Mouse (Mus musculus) 3T3-L1 (cell line): ENCODE results near the gene Ap4b1.
"Not testable (repeated sequence)": the region's sequence is repeated elsewhere in the genome, so short reads cannot be mapped to it uniquely, and the experiment has no call there.

Experiments used
- DNase-seq: peaks from one replicate; pipeline ENCODE4 v3.0.0-alpha.2; 2015; ENCODE audit warnings: low read depth, low spot score

Gene Ap4b1

DNA sequence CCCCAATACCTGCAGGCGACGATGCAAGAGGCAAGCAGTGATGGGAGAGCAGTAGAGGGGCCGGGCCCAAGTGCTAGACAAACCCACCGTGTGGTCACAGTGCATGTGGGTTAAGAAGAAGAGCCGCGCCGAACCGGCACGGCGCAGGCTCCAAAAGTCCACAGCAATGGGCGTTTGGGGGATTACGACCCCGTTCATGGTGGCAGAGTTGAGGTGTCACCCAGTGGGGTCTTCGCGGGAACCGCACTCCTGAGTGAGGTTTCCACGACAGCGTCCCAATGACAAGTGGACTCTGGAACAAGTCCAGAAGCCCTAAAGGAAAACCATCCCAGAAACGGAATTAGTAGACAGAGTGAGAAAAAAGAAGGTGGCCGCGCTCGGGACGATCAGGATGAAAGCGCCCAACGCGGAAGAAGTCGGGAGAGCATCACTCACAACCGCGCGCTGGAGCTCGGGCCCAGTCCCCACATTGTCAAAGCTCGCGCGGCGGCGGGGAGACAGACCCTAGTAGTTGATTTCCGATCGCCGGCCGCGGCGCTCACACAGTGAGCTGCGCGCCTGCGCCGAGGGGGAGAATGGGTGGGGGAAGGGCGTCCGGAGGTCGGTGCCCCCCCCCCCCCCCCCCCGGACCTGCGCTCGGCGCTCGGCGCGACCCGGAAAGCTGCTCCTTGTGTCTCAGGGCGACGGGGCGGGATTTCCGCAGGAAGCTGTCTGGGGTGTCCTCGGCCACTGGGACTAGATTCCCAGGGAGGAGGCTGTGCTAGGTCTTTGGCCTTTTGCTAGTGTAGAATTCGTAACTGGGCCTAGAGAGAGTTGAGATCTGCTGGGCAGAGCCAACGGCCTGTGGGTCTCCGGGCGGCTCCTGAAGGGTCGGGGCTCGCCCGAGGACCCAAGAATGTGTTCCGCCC is at the start of gene Ap4b1, which contains the start of the genes Dclre1b and Gm43064:
Ap4b1 (plus strand) TSS at position 630 of the 908 bp plus-strand sequence.
Dclre1b (minus strand) TSS at position 554 of the 908 bp plus-strand sequence.
Gm43064 (plus strand) TSS at position 683 of the 908 bp plus-strand sequence.
- DNase-seq: peak; percentile 93

DNA sequence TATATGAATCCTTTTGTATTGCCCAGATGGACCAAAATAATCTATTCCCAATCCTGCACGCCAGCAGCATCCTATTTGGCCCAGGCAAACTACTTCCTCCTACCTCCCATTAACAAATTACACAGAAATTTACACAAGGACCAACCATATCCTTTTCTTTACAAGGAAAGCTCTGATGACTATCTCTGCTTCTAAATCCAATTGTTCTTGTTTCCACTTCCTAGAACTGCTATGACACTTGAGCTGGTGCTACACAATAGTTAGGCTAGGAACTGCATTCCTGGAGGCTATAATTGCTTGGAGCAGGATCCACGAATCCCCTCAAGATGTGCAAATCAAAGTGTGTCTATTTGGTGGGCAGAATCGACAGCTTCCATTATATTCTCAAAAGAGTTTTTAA is 42.5 kb upstream of the Ap4b1 start:
- no peak for DNase-seq

DNA sequence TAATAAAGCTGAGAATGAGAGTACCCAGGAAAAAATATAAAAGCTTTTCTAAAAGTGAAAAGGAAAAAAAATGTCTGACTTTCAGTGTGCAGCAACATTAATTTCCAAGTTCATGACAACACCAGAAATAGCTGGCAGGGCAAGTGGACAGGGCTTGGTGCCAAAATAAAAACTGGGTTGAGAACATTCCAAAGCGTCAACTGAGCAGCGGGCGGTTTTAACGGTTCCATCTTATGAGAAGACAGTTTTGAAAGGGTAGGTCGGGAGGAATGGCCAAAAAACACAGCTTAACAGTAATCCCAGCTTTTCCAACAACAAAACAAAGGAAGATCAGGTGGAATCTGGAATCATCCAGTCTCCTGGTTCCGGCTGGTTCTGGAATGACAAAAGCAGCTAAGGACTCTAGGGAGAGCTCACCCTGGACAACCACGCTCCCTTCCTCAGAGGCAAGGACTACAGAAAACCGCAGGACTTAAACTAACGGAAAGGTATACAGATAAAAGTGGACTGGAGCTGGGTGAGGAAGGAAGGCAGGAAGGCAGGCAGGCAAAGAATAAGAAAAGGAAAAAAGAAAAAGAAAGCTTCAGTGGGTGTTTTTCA is 37.7 kb upstream of the Ap4b1 start:
- peak; percentile 72 for DNase-seq

DNA sequence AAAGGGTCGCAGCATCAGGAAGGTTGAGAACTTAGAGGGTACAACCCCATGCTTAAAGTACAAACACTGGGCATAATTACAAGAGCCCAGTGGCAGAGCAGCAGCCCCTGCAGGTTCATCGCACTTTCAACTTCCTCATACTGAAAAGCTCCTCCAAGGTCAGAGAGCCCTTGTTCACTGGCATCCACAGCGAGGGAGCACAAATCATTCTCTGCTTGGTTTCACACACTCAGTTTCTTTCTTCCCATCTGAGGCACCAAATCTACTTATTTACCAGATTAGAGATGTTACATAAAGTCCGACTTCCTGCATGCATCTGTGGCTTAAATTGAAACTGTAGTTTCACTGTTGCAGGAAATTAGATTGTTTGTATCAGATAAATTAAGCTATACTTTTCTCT is 36.5 kb upstream of the Ap4b1 start:
- no peak for DNase-seq

DNA sequence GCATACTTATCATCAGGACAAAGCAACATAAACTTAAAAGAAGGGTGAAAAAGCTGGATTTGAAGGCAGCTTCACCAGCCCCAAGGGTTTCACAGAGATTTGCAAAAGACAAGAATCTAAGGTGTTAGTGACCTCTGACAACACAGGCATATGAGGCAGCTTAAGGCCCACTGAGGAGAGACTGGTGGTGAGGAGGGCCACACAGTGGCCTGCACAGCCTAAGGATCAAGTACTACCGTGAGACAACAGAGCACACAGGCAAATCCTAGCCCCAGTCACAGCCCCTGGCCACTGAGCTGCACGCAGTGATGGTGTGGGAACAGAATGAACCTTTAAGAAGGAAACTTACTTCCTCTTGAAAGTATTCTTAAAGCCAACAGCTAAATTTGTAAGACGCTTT is 35.8 kb upstream of the Ap4b1 start:
- no peak for DNase-seq

DNA sequence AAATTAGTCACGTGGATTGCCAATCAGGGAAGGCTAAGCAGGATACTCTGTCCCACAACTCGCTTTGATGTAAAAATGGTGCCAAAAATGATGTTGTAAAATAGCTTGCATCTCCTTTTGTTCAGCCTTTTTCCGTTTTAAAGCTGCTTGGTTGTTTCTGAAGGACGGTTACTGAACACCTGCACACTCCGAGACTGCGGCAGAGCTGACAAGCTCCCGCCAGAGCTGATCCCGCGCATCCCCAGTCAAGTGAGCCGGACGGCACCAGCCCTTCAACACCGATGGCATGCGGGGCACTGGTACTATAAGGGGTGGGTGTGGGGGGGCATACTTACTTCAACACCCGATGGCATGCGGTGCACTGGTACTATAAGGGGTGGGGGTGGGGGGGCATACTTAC is 35.3 kb upstream of the Ap4b1 start:
- no peak for DNase-seq

DNA sequence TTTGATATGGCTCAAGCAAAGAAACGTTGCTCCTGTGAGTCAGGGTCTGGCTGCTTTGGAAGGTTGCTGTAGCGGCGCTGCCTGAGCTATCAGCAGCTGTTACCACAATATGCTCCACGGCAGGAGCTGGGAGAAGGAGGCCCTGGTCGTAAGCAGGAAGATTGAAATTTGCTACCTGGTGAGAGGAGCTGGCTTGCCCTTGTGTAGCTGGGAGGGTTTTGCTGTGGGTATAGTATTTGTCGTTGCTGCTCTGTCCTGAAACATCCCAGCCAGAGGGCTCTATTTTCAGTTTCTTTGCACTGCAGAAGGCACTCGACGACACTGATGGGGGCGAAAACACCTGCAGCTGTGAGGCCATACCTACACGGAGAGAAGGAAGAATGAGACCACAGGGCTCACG is 31.4 kb upstream of the Ap4b1 start:
- DNase-seq: no peak

DNA sequence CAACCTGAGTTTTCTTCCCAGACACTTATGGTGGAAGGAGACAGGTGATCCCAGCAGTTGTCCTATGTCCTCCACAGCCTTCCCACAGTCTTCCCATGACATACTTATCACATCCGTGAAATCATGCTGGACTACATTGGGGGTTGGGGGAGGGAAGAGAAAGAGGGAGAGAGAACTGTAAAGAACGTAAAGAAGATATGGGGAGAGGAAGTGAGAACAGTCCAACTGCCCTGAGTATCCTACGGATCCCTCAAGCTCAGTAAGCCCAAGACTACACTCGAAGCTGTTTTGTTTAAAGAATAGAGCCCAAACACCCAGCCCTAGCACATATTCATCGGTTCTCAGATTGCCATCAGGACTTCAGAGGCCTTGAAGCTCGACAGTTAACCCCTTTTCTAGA is 30.7 kb upstream of the Ap4b1 start:
- DNase-seq: no peak

DNA sequence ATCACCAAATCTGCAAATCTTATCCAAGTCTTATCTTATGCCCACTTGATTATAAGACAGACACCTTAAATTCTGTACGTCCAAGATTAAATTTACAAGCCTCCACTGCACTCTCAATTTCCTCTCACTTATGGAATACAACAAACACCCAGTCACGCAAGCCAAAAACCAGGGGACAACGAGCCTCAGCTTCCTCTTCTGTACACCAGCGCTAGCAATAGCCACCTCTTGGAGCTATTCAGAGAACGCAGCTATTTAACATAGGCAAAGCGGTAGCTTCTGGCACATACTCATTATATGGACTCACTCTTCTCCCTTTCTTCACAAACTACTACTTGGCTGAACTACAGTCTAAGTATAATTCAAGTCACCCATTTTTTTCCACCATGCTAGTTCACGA is 30.1 kb upstream of the Ap4b1 start:
- no peak for DNase-seq

DNA sequence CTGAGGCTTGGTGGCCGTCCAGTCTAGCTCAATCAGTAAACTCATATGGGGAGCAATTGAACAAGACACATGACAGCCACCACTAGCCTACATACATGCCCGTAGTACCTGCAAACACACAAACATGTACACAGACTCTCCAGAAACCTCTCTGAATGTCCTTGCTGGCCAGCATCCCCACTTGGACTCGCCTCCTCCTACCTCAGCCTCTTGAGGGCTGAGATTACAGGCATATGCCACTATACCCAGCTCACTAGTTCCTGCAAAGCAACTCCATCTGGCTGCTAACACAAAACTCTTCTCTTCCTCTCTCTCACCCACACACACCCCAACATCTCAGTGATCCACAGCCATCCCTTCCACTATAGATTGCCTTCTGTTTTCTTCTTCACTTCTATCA is 29.0 kb upstream of the Ap4b1 start:
- no peak for DNase-seq

DNA sequence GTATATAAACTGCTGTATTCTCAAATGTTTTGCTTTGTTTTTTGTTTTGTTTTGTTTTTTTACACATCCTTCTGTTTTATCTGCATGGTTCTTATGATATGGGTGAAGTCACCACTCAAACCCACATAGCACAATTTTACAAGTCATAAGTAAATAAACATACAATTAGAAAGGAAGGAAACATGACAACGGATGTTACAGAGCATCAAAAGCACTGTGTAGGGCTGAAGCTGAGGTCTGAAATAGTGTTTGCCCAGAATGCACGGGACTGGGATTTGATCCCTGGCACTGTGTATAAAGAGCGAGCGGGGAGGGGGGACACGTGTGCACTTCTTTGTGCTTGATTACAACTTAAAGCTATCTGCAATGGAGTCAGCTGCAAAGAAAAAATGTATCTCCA is 28.5 kb upstream of the Ap4b1 start:
- DNase-seq: no peak

DNA sequence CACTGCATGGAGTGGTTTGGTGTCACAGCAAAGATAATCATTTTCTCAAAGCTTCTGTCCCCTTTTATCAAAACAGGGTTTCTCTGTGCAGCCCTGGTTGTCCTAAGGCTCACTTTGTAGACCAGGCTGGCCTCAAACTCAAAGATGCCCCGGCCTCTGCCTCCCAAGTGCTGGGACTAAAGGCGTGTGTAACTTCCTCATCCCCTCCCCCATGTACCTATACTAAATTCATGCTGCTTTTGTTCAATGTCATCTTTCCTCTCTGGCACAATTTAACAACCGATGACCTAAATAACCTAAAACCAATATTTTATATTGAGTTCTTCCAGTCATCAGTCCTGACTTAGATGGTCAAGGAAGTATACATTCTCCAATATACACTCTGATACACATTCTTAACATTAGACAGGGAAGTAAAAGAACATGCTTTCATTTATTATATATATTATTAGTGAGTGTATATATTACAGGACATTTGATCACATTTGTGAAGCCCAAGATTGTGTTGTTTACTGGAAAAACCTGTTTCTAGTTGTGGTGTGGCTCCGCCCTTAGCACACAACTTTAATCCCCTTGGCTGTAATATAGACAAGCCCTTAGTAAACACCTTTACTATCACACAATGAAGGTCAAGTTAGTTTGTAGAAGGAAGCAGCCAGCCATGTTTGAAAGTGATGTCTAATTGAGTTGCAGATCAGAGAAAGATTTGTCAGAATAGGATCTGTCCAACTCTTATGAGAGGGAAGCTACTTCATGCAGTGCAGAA is 26.3 kb upstream of the Ap4b1 start:
- DNase-seq: no peak

DNA sequence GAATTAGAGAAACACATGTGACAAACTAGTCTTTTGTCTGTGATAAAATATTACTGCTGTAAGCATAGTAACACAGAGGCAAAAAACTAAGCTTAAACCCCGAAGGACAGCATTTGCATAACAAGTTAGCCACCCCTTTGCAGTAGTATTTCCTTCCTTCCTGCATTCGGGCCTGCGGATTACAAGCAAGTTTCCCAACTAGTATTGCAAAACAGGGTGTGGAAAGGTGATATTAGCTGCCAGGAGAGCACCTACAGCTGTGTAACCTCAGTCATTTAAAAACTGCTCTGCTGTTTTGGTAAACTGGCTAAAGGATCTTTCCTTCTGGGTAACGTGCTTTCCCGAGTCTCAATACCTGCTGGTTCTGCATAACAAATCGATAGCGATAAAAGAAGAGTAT is 22.1 kb upstream of the Ap4b1 start:
- no peak for DNase-seq

DNA sequence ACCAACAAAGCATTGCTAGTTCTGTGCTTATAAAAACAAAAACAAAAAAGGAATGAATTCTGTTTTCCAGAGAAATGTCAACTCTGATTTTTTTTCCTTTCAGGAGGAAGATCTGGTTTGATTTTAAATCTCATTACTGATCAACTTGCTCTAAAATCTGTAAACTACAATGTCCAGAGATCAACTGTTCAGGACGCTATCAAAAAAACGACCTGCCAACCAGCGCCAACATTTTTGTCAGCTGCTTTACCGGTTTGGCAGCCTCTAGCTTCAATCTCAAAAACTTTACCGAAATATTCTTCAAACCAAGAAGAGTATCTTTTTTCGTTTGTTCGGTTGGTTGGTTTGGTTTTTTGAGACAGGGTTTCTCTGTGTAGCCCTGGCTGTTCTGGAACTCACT is 20.2 kb upstream of the Ap4b1 start:
- no peak for DNase-seq

DNA sequence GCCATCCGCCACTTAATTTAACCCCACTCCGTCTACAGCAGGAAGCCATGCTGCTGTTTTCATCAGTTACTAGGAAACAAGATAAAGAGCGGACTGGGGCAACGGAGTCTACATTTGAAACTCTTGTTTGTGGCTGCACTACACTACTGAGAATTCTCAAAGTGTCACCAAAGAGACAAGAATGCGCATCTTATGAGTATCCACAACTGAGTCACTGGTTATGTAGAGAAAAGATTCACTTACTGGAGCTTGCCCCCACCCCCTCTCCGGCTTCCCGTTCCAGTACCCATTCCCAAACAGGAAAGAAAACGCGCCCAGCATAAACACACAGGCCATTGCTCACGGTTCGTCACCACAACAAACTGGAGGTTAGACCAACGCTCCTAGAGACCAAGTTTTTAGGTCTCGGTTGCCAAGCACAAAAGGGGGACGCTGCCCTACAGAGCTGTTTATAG is 19.4 kb upstream of the Ap4b1 start:
- DNase-seq: peak; percentile 71

DNA sequence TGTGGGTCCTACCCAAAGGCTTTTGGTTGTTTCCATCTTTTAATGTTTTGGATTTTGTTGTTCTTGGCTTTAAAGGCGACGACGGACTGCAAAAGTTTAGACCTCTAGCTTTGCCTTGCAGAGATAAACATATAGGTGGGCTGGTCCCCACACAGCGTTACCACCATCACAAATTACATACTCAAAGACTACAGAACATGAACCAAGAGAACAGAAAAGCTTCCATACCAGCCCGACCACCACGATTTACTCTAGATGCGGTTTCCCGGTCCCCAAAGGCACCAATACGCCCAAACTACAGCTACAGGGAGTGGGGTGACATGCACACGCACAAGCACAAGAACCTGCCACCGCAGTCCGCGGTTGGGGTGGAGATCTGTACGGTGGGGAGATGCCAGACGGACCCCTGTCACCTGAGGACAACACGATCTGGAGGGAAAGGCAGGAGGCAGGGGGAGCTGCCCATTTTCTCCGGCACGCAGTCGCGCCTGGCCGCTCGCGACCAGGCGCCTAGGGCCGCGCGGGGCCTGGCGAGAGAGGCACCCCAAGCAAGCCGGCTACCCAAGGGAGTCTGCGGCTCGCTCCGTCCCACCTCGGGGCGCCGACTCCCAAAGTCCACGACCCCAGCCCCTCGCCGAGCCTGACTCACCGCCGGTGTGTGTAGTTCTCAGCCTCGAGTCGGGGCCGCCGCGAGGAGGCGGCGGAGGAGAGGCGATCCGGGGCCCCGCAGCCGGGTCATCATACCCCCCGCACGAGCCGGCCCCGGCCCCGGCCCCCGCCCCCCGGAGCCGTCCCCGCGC is 18.8 kb upstream of the Ap4b1 start:
- DNase-seq: no peak

DNA sequence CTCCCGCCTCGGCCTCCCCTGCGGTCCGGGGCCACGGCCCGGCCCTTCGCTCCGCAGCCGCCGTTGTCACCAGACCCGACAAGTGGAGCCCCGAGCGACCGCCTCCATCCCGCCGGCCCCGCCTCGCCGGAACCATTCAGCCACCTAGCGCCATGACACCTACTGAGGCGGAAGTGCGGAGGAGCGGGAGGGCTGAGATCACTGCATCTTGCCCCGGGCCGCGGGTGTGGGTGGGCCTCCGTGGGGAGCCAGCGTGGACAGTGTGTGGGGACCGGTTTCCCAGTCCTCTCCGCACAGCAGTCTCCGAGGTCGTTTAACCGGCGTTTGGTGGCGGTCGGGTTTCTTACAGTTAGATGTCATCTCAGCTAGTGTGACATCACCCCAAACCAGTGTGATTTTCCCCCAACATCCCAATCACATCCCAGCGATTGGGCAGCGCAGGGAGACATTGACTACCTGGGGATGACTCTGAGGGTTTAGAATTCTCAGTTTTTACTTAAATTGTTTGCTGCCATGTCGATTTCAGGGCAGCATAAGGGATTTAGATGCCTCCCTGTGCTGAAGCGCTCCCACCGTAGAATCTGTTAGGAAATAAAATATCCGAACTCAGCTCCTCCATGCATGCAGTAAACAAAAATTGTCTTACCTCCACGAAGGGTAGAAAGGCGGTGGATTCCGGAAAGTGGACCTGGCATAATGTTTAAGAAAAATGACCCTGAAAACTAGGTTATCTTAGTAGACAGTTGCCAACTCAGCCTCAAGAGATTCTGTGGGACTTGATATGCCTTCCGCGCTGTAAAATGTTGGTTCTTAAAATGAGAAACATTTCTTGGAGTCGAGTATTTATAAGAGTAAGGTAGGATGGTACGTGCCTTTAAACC is 17.9 kb upstream of the Ap4b1 start, which contains the start of gene Hipk1:
Hipk1 (minus strand) TSS at position 334 of the 881 bp plus-strand sequence.
- peak; percentile 88 for DNase-seq

DNA sequence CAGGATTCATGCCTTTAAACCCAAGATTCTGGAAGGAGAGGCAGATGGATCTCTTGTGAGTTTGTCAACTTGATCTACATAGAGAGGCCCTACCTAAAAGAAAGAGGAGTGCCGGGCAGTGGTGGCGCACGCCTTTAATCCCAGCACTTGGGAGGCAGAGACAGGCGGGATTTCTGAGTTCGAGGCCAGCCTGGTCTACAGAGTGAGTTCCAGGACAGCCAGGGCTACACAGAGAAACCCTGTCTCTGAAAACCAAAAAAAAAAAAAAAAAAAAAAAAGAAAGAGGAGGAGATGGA is 17.3 kb upstream of the Ap4b1 start:
- not testable (repeated sequence) for DNase-seq

DNA sequence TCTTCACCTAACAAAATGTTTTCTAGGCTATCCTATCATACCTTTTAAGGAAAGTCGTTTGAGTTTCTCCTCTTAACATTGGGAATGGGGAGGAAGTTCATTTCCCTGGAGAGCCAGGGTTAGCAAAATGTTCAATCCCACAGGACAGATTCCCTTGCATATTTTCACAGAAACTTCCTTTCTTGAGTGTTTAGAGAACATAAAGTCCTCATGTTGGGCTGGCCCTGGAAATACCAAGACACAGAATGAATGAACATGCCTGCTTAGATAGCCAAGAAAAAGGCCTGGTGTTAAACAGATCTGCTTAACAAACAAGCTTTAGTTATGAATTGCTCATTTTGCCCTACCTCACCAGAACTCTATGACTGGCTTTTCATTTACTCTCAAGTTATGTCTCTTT is 16.8 kb upstream of the Ap4b1 start:
- DNase-seq: no peak

DNA sequence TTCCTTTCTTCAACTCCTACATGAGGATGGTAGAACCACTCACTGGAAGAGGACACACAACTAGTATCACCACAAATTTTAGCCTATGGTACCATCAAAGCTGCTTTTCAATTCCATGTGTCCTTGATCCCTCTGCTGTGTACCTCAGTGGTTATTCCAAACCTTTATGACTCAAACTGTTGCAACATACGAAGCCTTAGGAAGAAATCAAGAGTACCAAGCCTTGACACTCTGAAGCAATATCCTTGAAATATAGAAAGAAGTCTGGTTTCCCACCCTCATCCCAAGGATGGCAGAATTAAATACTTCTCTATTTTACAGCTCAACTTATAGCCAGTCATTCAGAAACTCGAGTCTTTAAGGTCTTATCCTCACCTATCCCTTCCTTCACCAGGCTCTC is 12.9 kb upstream of the Ap4b1 start:
- DNase-seq: no peak

DNA sequence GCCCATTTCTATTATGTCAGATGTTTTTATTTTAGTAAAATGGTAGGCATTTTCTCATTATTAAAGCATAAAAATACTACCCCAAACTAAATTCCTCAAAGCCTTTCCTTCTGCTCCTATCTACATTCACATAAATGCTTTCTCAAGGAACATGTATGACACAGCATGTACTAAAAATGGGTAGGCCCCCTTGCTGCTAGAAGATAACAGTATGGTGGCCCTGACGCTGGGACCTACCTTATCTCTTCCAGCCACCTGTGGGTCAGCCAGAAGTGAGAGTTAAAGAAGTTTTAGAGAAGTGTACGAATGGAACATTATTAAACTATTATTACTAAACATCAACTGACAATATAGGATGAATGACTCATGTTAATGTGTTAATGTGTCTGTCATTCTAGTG is 9.8 kb upstream of the Ap4b1 start:
- DNase-seq: no peak
